Mouse (Mus musculus) c-Kit-negative CD71-positive TER-119-positive erythroid progenitor cells, embryonic 14.5 days (primary cell): ENCODE measurements at regions not wholly inside any gene's neighbourhood (a gene's known extent, or its start where the extent isn't known, plus 50 kb on each side); places are given as distances from the start of the nearest gene placed in this dataset.

Source experiments
- DNase-seq: peaks from one replicate; pipeline ENCODE4 v3.0.0-alpha.2; 2013; ENCODE audit warnings: low read depth, low spot score

GRCm38 (mm10) chr10:17355476-17355875 lies 367.5 kb upstream of the Cited2 start:
- no peak for DNase-seq

GRCm38 (mm10) chr10:17356041-17356440 lies 367.0 kb upstream of the Cited2 start:
- DNase-seq, result no peak

- no peak for DNase-seq
These were observed 360.4 kb upstream of the Cited2 start for GRCm38 (mm10) chr10:17362643-17363042.

GRCm38 (mm10) chr10:17366042-17366740 lies 356.8 kb upstream of the Cited2 start:
- no peak for DNase-seq

- DNase-seq, result no peak
These were observed 356.0 kb upstream of the Cited2 start for GRCm38 (mm10) chr10:17367026-17367425.

GRCm38 (mm10) chr10:17367430-17367829 lies 355.6 kb upstream of the Cited2 start:
- DNase-seq, result no peak

- no peak for DNase-seq
These were observed 354.4 kb upstream of the Cited2 start for GRCm38 (mm10) chr10:17368636-17369035.

- DNase-seq, result no peak
These were observed 350.1 kb upstream of the Cited2 start for GRCm38 (mm10) chr10:17372905-17373304.

GRCm38 (mm10) chr10:17374047-17374446 lies 349.0 kb upstream of the Cited2 start:
- no peak for DNase-seq

- DNase-seq, result no peak
These were observed 340.0 kb upstream of the Cited2 start for GRCm38 (mm10) chr10:17382990-17383389.

- DNase-seq, result no peak
These were observed 337.8 kb upstream of the Cited2 start for GRCm38 (mm10) chr10:17385181-17385580.

GRCm38 (mm10) chr10:17387296-17387695 lies 335.7 kb upstream of the Cited2 start:
- DNase-seq, result no peak

GRCm38 (mm10) chr10:17395495-17396224 lies 327.4 kb upstream of the Cited2 start:
- DNase-seq, result no peak

GRCm38 (mm10) chr10:17403899-17404298 lies 319.1 kb upstream of the Cited2 start:
- no peak for DNase-seq

GRCm38 (mm10) chr10:17407854-17408606 lies 315.0 kb upstream of the Cited2 start:
- no peak for DNase-seq

- DNase-seq, result no peak
These were observed 314.2 kb upstream of the Cited2 start for GRCm38 (mm10) chr10:17408781-17409180.

GRCm38 (mm10) chr10:17411300-17411987 lies 311.6 kb upstream of the Cited2 start:
- DNase-seq, result no peak

GRCm38 (mm10) chr10:17415112-17415511 lies 307.9 kb upstream of the Cited2 start:
- DNase-seq, result no peak

GRCm38 (mm10) chr10:17416121-17416520 lies 306.9 kb upstream of the Cited2 start:
- DNase-seq, result no peak

- no peak for DNase-seq
These were observed 305.6 kb upstream of the Cited2 start for GRCm38 (mm10) chr10:17417394-17417793.

- DNase-seq, result no peak
These were observed 304.8 kb upstream of the Cited2 start for GRCm38 (mm10) chr10:17418227-17418685.
